Mouse (Mus musculus) E14TG2a.4 (cell line): ENCODE data around the gene Vmn2r21.
"Not testable (repeated sequence)": the region's sequence is repeated elsewhere in the genome, so short reads cannot be mapped to it uniquely, and the experiment has no call there.

Source experiments
- H3K27me3 ChIP-seq: 2 replicates; pipeline ENCODE4 v1.6.1; 2014; ENCODE audit warnings: low read length, control low read depth; ENCODE audit not compliant: insufficient read depth
- H3K36me3 ChIP-seq: 2 replicates; pipeline ENCODE4 v1.6.1; 2014; ENCODE audit warnings: low read length, control low read depth; ENCODE audit not compliant: insufficient read depth
- H3K4me1 ChIP-seq: replicated peaks from 2 replicates; pipeline ENCODE4 v1.6.1; 2014; ENCODE audit warnings: low read depth, low read length, control low read depth
- H3K4me3 ChIP-seq: replicated peaks from 2 replicates; pipeline ENCODE4 v1.5.1; 2014; ENCODE audit warnings: mild to moderate bottlenecking, low read length
- H3K9me3 ChIP-seq: 2 replicates; pipeline ENCODE4 v1.6.1; 2014; ENCODE audit warnings: low read length, control low read depth

Vmn2r21 gene

GRCm38 (mm10) chr6:123533306-123533705, at the start of gene Vmn2r21:
Vmn2r21 (minus strand) TSS chr6:123533406.
- not testable (repeated sequence) for H3K27me3 ChIP-seq, H3K4me3 ChIP-seq, H3K4me1 ChIP-seq, H3K9me3 ChIP-seq, H3K36me3 ChIP-seq

GRCm38 (mm10) chr6:123574698-123575097, 41.5 kb upstream of the Vmn2r21 start:
- H3K36me3 ChIP-seq, H3K27me3 ChIP-seq, H3K4me3 ChIP-seq, H3K4me1 ChIP-seq, H3K9me3 ChIP-seq: not testable (repeated sequence)

- not testable (repeated sequence) for H3K9me3 ChIP-seq, H3K4me1 ChIP-seq, H3K4me3 ChIP-seq, H3K36me3 ChIP-seq, H3K27me3 ChIP-seq
Measured at GRCm38 (mm10) chr6:123539755-123540154, 6.5 kb upstream of the Vmn2r21 start.

- H3K36me3 ChIP-seq, H3K27me3 ChIP-seq, H3K4me1 ChIP-seq, H3K4me3 ChIP-seq, H3K9me3 ChIP-seq: not testable (repeated sequence)
Measured at GRCm38 (mm10) chr6:123522263-123523011, 10.8 kb downstream of the Vmn2r21 start.

GRCm38 (mm10) chr6:123473045-123473444, 60.2 kb downstream of the Vmn2r21 start:
- not testable (repeated sequence) for H3K4me3 ChIP-seq, H3K4me1 ChIP-seq, H3K9me3 ChIP-seq, H3K27me3 ChIP-seq, H3K36me3 ChIP-seq

DNA sequence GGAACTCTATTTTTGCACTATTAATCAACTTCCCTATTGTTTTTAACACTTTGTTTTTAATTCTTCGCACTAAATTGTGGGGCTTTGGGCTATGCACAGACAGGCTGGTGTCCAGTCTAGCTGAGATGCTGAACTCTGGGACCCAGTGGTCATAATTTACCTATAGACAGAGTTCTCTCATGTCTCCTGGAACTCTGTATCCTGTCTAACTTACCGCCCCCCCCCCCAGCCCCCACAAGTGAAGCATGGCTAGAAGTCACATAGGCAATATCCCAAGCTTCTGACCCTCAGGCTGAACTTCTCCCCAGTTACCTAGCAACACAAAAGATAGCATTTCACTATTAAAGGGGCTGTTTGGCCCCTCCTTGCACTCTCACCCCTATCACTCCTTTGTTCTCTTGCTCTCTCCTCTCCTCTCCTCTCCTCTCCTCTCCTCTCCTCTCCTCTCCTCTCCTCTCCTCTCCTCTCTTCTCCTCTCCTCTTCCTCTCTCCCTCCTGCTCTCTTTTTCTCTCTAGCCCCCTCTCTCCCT, 60.7 kb downstream of the Vmn2r21 start:
- H3K27me3 ChIP-seq, H3K4me3 ChIP-seq, H3K4me1 ChIP-seq, H3K9me3 ChIP-seq, H3K36me3 ChIP-seq: not testable (repeated sequence)

- not testable (repeated sequence) for H3K4me1 ChIP-seq, H3K36me3 ChIP-seq, H3K9me3 ChIP-seq
Measured at GRCm38 (mm10) chr6:123468651-123469050, 64.6 kb downstream of the Vmn2r21 start.

More at GRCm38 (mm10) chr6:123468651-123469050, 64.6 kb downstream of the Vmn2r21 start:
- H3K27me3 ChIP-seq, H3K4me3 ChIP-seq: not testable (repeated sequence)
